Mouse (Mus musculus): ENCODE measurements around the gene Slc35a1. TPM values are rescaled to one million over a fixed set of nuclear protein-coding genes. Genes with fewer than 3 reads are reported as not detected.
A peak's percentile ranks its signal among the peaks of the same experiment; 100 is the strongest.

Gene Slc35a1
- total and polyA plus RNA-seq, 2 experiments: 10.6 to 26.6 TPM

- no peaks in the 10 kb centered on the region for H3K4me1 ChIP-seq (ENCODE audit: control insufficient read depth, insufficient read depth, low read length)
- no peak overlapping the region for H3K4me3 ChIP-seq (ENCODE audit: insufficient read depth, low read depth, low read length)
- H3K27ac ChIP-seq (replicated peaks; ENCODE audit: insufficient read depth, low read depth, low read length): no peak overlapping the region
- TF ChIP-seq CTCF (IDR thresholded peaks at IDR 0.05; ENCODE audit: low read depth, low read length): no peak
- no peak overlapping the region for H3K9ac ChIP-seq (ENCODE audit: low read depth, low read length)
- no peak for DNase-seq (ENCODE audit: extremely low read depth, low read depth, low spot score)
- WGBS: 98% methylated on average over 7 of the region's 7 CpGs
- no peaks in the 10 kb centered on the region for H3K79me2 ChIP-seq (ENCODE audit: control insufficient read depth, insufficient read depth, low read length)
- peaks cover 40% of the 10 kb centered on the region for H3K36me3 ChIP-seq (ENCODE audit: control insufficient read depth, insufficient read depth, low read length)
- no peaks in the 10 kb centered on the region for H3K27me3 ChIP-seq (ENCODE audit: control insufficient read depth, insufficient read depth, low read length)
These were observed 53.1 kb downstream of the Slc35a1 start for GRCm38 (mm10) chr4:34634129-34634528.

GRCm38 (mm10) chr4:34629956-34630355, 57.3 kb downstream of the Slc35a1 start:
- Histone ChIP-seq H3K4me1 (ENCODE audit: control insufficient read depth, insufficient read depth, low read length) (no peaks in the 10 kb centered on the region), H3K27me3 (ENCODE audit: control insufficient read depth, insufficient read depth, low read length) (no peaks in the 10 kb centered on the region), H3K79me2 (ENCODE audit: control insufficient read depth, insufficient read depth, low read length) (no peaks in the 10 kb centered on the region), H3K27ac (replicated peaks; ENCODE audit: insufficient read depth, low read depth, low read length) (no peak overlapping the region), H3K4me3 (ENCODE audit: insufficient read depth, low read depth, low read length) (no peak overlapping the region), H3K36me3 (ENCODE audit: control insufficient read depth, insufficient read depth, low read length) (peaks cover 48% of the 10 kb centered on the region), H3K9ac (ENCODE audit: low read depth, low read length) (no peak overlapping the region)
- TF ChIP-seq CTCF (IDR thresholded peaks at IDR 0.05; ENCODE audit: low read depth, low read length) (no peak), POLR2A (IDR thresholded peaks at IDR 0.05; ENCODE audit: extremely low read depth, insufficient read depth, low read length) (no peak)
- peak; percentile 29 for DNase-seq (ENCODE audit: extremely low read depth, low read depth, low spot score)
- 33% methylated on average over 1 of the region's 1 CpGs for WGBS

- Histone ChIP-seq H3K36me3 (ENCODE audit: control insufficient read depth, insufficient read depth, low read length) (peaks cover 40% of the 10 kb centered on the region), H3K4me1 (ENCODE audit: control insufficient read depth, insufficient read depth, low read length) (no peaks in the 10 kb centered on the region), H3K27me3 (ENCODE audit: control insufficient read depth, insufficient read depth, low read length) (no peaks in the 10 kb centered on the region), H3K79me2 (ENCODE audit: control insufficient read depth, insufficient read depth, low read length) (no peaks in the 10 kb centered on the region), H3K27ac (replicated peaks; ENCODE audit: insufficient read depth, low read depth, low read length) (no peak overlapping the region), H3K4me3 (ENCODE audit: insufficient read depth, low read depth, low read length) (no peak overlapping the region), H3K9ac (ENCODE audit: low read depth, low read length) (no peak overlapping the region)
- 94% methylated on average over 6 of the region's 6 CpGs for WGBS
- DNase-seq (ENCODE audit: extremely low read depth, low read depth, low spot score): no peak
- TF ChIP-seq CTCF (IDR thresholded peaks at IDR 0.05; ENCODE audit: low read depth, low read length): no peak
These were observed 60.8 kb downstream of the Slc35a1 start for GRCm38 (mm10) chr4:34626401-34626800.

GRCm38 (mm10) chr4:34625556-34625955, 61.7 kb downstream of the Slc35a1 start:
- peaks cover 35% of the 10 kb centered on the region for H3K36me3 ChIP-seq (ENCODE audit: control insufficient read depth, insufficient read depth, low read length)
- H3K4me1 ChIP-seq (ENCODE audit: control insufficient read depth, insufficient read depth, low read length): no peaks in the 10 kb centered on the region
- 88% methylated on average over 4 of the region's 4 CpGs for WGBS
- H3K9ac ChIP-seq (ENCODE audit: low read depth, low read length): no peak overlapping the region
- TF ChIP-seq POLR2A (IDR thresholded peaks at IDR 0.05; ENCODE audit: extremely low read depth, insufficient read depth, low read length) (no peak), CTCF (IDR thresholded peaks at IDR 0.05; ENCODE audit: low read depth, low read length) (no peak)
- H3K79me2 ChIP-seq (ENCODE audit: control insufficient read depth, insufficient read depth, low read length): no peaks in the 10 kb centered on the region
- no peak for DNase-seq (ENCODE audit: extremely low read depth, low read depth, low spot score)
- H3K27ac ChIP-seq (replicated peaks; ENCODE audit: insufficient read depth, low read depth, low read length): no peak overlapping the region
- no peaks in the 10 kb centered on the region for H3K27me3 ChIP-seq (ENCODE audit: control insufficient read depth, insufficient read depth, low read length)
- no peak overlapping the region for H3K4me3 ChIP-seq (ENCODE audit: insufficient read depth, low read depth, low read length)

- Histone ChIP-seq H3K27me3 (ENCODE audit: control insufficient read depth, insufficient read depth, low read length) (no peaks in the 10 kb centered on the region), H3K9ac (ENCODE audit: low read depth, low read length) (no peak overlapping the region), H3K27ac (replicated peaks; ENCODE audit: insufficient read depth, low read depth, low read length) (no peak overlapping the region), H3K4me1 (ENCODE audit: control insufficient read depth, insufficient read depth, low read length) (peaks cover 7% of the 10 kb centered on the region), H3K36me3 (ENCODE audit: control insufficient read depth, insufficient read depth, low read length) (no peaks in the 10 kb centered on the region), H3K4me3 (ENCODE audit: insufficient read depth, low read depth, low read length) (no peak overlapping the region), H3K79me2 (ENCODE audit: control insufficient read depth, insufficient read depth, low read length) (no peaks in the 10 kb centered on the region; the same call in 1 of the 2 replicates)
- TF ChIP-seq POLR2A (IDR thresholded peaks at IDR 0.05; ENCODE audit: extremely low read depth, insufficient read depth, low read length) (no peak), CTCF (IDR thresholded peaks at IDR 0.05; ENCODE audit: low read depth, low read length) (no peak)
- no peak for DNase-seq (ENCODE audit: extremely low read depth, low read depth, low spot score)
- 75% methylated on average over 8 of the region's 8 CpGs for WGBS
These were observed 71.1 kb downstream of the Slc35a1 start for GRCm38 (mm10) chr4:34616146-34616545.

- Histone ChIP-seq H3K36me3 (ENCODE audit: control insufficient read depth, insufficient read depth, low read length) (no peaks in the 10 kb centered on the region), H3K27me3 (ENCODE audit: control insufficient read depth, insufficient read depth, low read length) (no peaks in the 10 kb centered on the region), H3K4me1 (ENCODE audit: control insufficient read depth, insufficient read depth, low read length) (peaks cover 7% of the 10 kb centered on the region), H3K79me2 (ENCODE audit: control insufficient read depth, insufficient read depth, low read length) (no peaks in the 10 kb centered on the region; the same call in 1 of the 2 replicates), H3K9ac (ENCODE audit: low read depth, low read length) (peak overlapping the region; percentile 45), H3K4me3 (ENCODE audit: insufficient read depth, low read depth, low read length) (peak overlapping the region; percentile 75), H3K27ac (replicated peaks; ENCODE audit: insufficient read depth, low read depth, low read length) (peak overlapping the region; percentile 30)
- TF ChIP-seq CTCF (IDR thresholded peaks at IDR 0.05; ENCODE audit: low read depth, low read length) (no peak), POLR2A (IDR thresholded peaks at IDR 0.05; ENCODE audit: extremely low read depth, insufficient read depth, low read length) (no peak)
- peak; percentile 43 for DNase-seq (ENCODE audit: extremely low read depth, low read depth, low spot score)
- WGBS: under 1% methylated on average over 13 of the region's 13 CpGs
These were observed 71.9 kb downstream of the Slc35a1 start for GRCm38 (mm10) chr4:34615303-34615702.

Data from liver, adult 2 months (tissue).